In genomic region chr17:24559146-24559545, GRCm38 (mm10) we compare ENCODE assay signal across 8 mouse cellular contexts. TPM values are rescaled to one million over a fixed set of nuclear protein-coding genes. Genes with fewer than 3 reads are reported as not detected.
DNase-seq lines count a peak whose midpoint lies in the region; ATAC-seq and TF ChIP-seq lines count a peak whose summit lies in the region.

No protein-coding gene starts in this region.

- no peak for TF ChIP-seq CTCF in left cerebral cortex, adult 2 months (IDR thresholded peaks at IDR 0.05)
- TF ChIP-seq CTCF in heart, adult 2 months (IDR thresholded peaks at IDR 0.05) = no peak

- peaks cover 29% of the 10 kb centered on the region for H3K36me3 ChIP-seq in heart, adult 2 months (ENCODE audit: control insufficient read depth, insufficient read depth, low read length)
- no peaks in the 10 kb centered on the region for H3K36me3 ChIP-seq in kidney, embryonic 15.5 days
- H3K36me3 ChIP-seq in midbrain, embryonic 10.5 days = peaks cover 8% of the 10 kb centered on the region

- no peak overlapping the region for H3K9ac ChIP-seq in heart, adult 2 months (ENCODE audit: low read depth, low read length)
- H3K9ac ChIP-seq in kidney, embryonic 15.5 days = no peak overlapping the region

- TF ChIP-seq EP300 in heart, adult 2 months (IDR thresholded peaks at IDR 0.05; ENCODE audit: insufficient read depth, low read depth, low read length) = no peak

- intact Hi-C loops in left cerebral cortex, adult 2 months (cut with DNase I) = no loop called here
- intact Hi-C loops in left cerebral cortex, postnatal 4 days (cut with DNase I) = no loop called here
- intact Hi-C loops in heart, adult 2 months (cut with DNase I) = no loop called here

- no peak for DNase-seq in left cerebral cortex, adult 2 months (ENCODE audit: extremely low spot score in 1 of 2, low spot score in 2 of 2)
- DNase-seq in left cerebral cortex, postnatal 4 days = no peak
- peak; percentile 59 to 64 for DNase-seq in heart, adult 2 months
- peak; percentile 23 for DNase-seq in midbrain, embryonic 10.5 days (ENCODE audit: low spot score)
- DNase-seq in adrenal gland, postnatal 4 days (ENCODE audit: low spot score in 2 of 2) = no peak
- no peak for DNase-seq in right cerebral cortex, postnatal 36 days (ENCODE audit: low spot score in 2 of 2)
- no peak for DNase-seq in layer of hippocampus, adult 8-10 months (ENCODE audit: low spot score in 2 of 2)

- peak overlapping the region; percentile 74 for H3K27ac ChIP-seq in left cerebral cortex, adult 2 months
- peak overlapping the region; percentile 77 for H3K27ac ChIP-seq in heart, adult 2 months
- peak overlapping the region; percentile 88 for H3K27ac ChIP-seq in kidney, embryonic 15.5 days
- peak overlapping the region; percentile 86 for H3K27ac ChIP-seq in midbrain, embryonic 10.5 days (replicated peaks)

- 38% methylated on average over 3 of the region's 3 CpGs for WGBS in heart, adult 2 months
- 70% methylated on average over 3 of the region's 3 CpGs for WGBS in kidney, embryonic 15.5 days
- 60% methylated on average over 3 of the region's 3 CpGs for WGBS in midbrain, embryonic 10.5 days

- no peaks in the 10 kb centered on the region for H3K27me3 ChIP-seq in heart, adult 2 months (ENCODE audit: control insufficient read depth, insufficient read depth, low read length)
- no peaks in the 10 kb centered on the region for H3K27me3 ChIP-seq in kidney, embryonic 15.5 days
- H3K27me3 ChIP-seq in midbrain, embryonic 10.5 days (ENCODE audit: low read depth, poor library complexity, severe bottlenecking) = no peaks in the 10 kb centered on the region

- H3K4me1 ChIP-seq in heart, adult 2 months (ENCODE audit: control insufficient read depth, insufficient read depth, low read length) = peaks cover 36% of the 10 kb centered on the region
- H3K4me1 ChIP-seq in kidney, embryonic 15.5 days = peaks cover 24% of the 10 kb centered on the region
- H3K4me1 ChIP-seq in midbrain, embryonic 10.5 days = peaks cover 28% of the 10 kb centered on the region

- peaks cover 10% of the 10 kb centered on the region for H3K79me2 ChIP-seq in heart, adult 2 months (replicated peaks; ENCODE audit: control insufficient read depth, insufficient read depth, low read length)

- no peaks in the 10 kb centered on the region for H3K9me3 ChIP-seq in kidney, embryonic 15.5 days (replicated peaks)
- H3K9me3 ChIP-seq in midbrain, embryonic 10.5 days (replicated peaks) = no peaks in the 10 kb centered on the region

- no peak overlapping the region for H3K4me3 ChIP-seq in left cerebral cortex, adult 2 months
- H3K4me3 ChIP-seq in heart, adult 2 months = no peak overlapping the region
- no peak overlapping the region for H3K4me3 ChIP-seq in kidney, embryonic 15.5 days (replicated peaks)
- H3K4me3 ChIP-seq in midbrain, embryonic 10.5 days = peak overlapping the region; percentile 5

- no peak for TF ChIP-seq POLR2A in heart, adult 2 months (IDR thresholded peaks at IDR 0.05; ENCODE audit: insufficient read depth, low read depth, low read length)

- peak overlapping the region; percentile 5; the same call in 1 of the 2 replicates for H3K4me2 ChIP-seq in kidney, embryonic 15.5 days

- ATAC-seq in kidney, embryonic 15.5 days (replicated peaks; ENCODE audit: low FRiP score) = 0 out of 2 replicates have a peak, but pooled peaks have one; percentile 52

RNA-seq across cellular contexts. Expression of gene Pkd1, which starts 9.5 kb away (rescaled TPM):
- 10 to 100 TPM; 89.1 to 97.5 TPM for total RNA-seq in left cerebral cortex, adult 2 months (2021)
- 10 to 100 TPM; 75.0 to 91.3 TPM for total RNA-seq in left cerebral cortex, postnatal 4 days (2021)
- total RNA-seq in heart, adult 2 months (2021) = 10 to 100 TPM; 35.6 to 36.2 TPM
- 48.5 and 59.9 TPM in 2 replicates for polyA plus RNA-seq in heart, adult 2 months (2012; rRNA removed)
- 21.3 and 21.9 TPM in 2 replicates for polyA plus RNA-seq in kidney, embryonic 15.5 days (2015; fragmentation: Nextera tagmentation; extraction: Ambion mirVana)
- 14.7 and 18.5 TPM in 2 replicates for polyA plus RNA-seq in midbrain, embryonic 10.5 days (2016; fragmentation: Nextera tagmentation; extraction: Ambion mirVana)
- 10 to 100 TPM; 67.8 to 70.9 TPM for total RNA-seq in adrenal gland, postnatal 4 days (2021)
- 100 to 1,000 TPM in 1 of 4 experiments, 10 to 100 TPM in 3; 72.1 to 120 (median 88.4) TPM for total RNA-seq in layer of hippocampus, adult 8-10 months (2022)

RNA-seq across cellular contexts. Expression of gene Rab26, which starts 25.1 kb away (rescaled TPM):
- 10 to 100 TPM; 53.6 to 54.1 TPM for total RNA-seq in left cerebral cortex, adult 2 months (2021)
- total RNA-seq in left cerebral cortex, postnatal 4 days (2021) = 10 to 100 TPM; 12.2 to 12.5 TPM
- under 1 TPM in 1 of 2 experiments, not detected in 1; 0.39 TPM for total RNA-seq in heart, adult 2 months (2021)
- 0.10 and 0.12 TPM in 2 replicates for polyA plus RNA-seq in heart, adult 2 months (2012; rRNA removed)
- polyA plus RNA-seq in kidney, embryonic 15.5 days (2015; fragmentation: Nextera tagmentation; extraction: Ambion mirVana) = 2.8 TPM in 2 replicates
- polyA plus RNA-seq in midbrain, embryonic 10.5 days (2016; fragmentation: Nextera tagmentation; extraction: Ambion mirVana) = 2.1 and 2.9 TPM in 2 replicates
- 1 to 10 TPM; 1.1 to 1.9 TPM for total RNA-seq in adrenal gland, postnatal 4 days (2021)
- total RNA-seq in layer of hippocampus, adult 8-10 months (2022) = 10 to 100 TPM; 63.4 to 66.7 (median 65.6) TPM

RNA-seq across cellular contexts. Expression of gene Traf7, which starts 31.4 kb away (rescaled TPM):
- total RNA-seq in left cerebral cortex, adult 2 months (2021) = 10 to 100 TPM; 81.3 to 85.3 TPM
- 100 to 1,000 TPM; 166 to 172 TPM for total RNA-seq in left cerebral cortex, postnatal 4 days (2021)
- 10 to 100 TPM; 41.9 to 46.5 TPM for total RNA-seq in heart, adult 2 months (2021)
- polyA plus RNA-seq in heart, adult 2 months (2012; rRNA removed) = 93.4 and 109 TPM in 2 replicates
- polyA plus RNA-seq in kidney, embryonic 15.5 days (2015; fragmentation: Nextera tagmentation; extraction: Ambion mirVana) = 85.8 and 96.1 TPM in 2 replicates
- 106 and 110 TPM in 2 replicates for polyA plus RNA-seq in midbrain, embryonic 10.5 days (2016; fragmentation: Nextera tagmentation; extraction: Ambion mirVana)
- total RNA-seq in adrenal gland, postnatal 4 days (2021) = 100 to 1,000 TPM; 137 to 149 TPM
- total RNA-seq in layer of hippocampus, adult 8-10 months (2022) = 100 to 1,000 TPM in 2 of 4 experiments, 10 to 100 TPM in 2; 82.9 to 106 (median 97.4) TPM

Comparison
In these comparisons a context has a peak if more than half of its experiments do, and no peak if none do; other contexts are left out.
1. DNase-seq: peak in heart, adult 2 months (2 of 2) and midbrain, embryonic 10.5 days (single experiment); none in left cerebral cortex, adult 2 months (0 of 2), left cerebral cortex, postnatal 4 days (single experiment), adrenal gland, postnatal 4 days (0 of 2), right cerebral cortex, postnatal 36 days (0 of 2) and layer of hippocampus, adult 8-10 months (0 of 2).
2. RNA of gene Rab26, which starts 25.1 kb away (total RNA-seq): 63.4 to 66.7 TPM in layer of hippocampus, adult 8-10 months, 53.6 to 54.1 TPM in left cerebral cortex, adult 2 months and 12.2 to 12.5 TPM in left cerebral cortex, postnatal 4 days; 1.1 to 1.9 TPM in adrenal gland, postnatal 4 days and 0.39 TPM in heart, adult 2 months; every median in the first group is over 4 times any median in the second.
3. Peak in every context shown above with its lines, with median percentiles within 50 percentile points of each other: H3K27ac ChIP-seq.